Mouse (Mus musculus): ENCODE data around the gene Slc12a9. TPM values are rescaled to one million over a fixed set of nuclear protein-coding genes. Genes with fewer than 3 reads are reported as not detected.
"Not testable (repeated sequence)": the region's sequence is repeated elsewhere in the genome, so short reads cannot be mapped to it uniquely, and the experiment has no call there.

Gene Slc12a9
- polyA plus RNA-seq, 1 experiment from 2014 or later: 12.6 TPM

GRCm38 (mm10) chr5:137288999-137289470 is 44.4 kb downstream of the Slc12a9 start:
- peak overlapping the region; percentile 59 for H3K4me3 ChIP-seq
- peaks cover 46% of the 10 kb centered on the region for H3K4me1 ChIP-seq
- DNase-seq (ENCODE audit: low spot score): peak; percentile 68
- peak overlapping the region; percentile 65 for H3K27ac ChIP-seq (replicated peaks)
- no peaks in the 10 kb centered on the region for H3K36me3 ChIP-seq (replicated peaks)
- peaks cover 66% of the 10 kb centered on the region for H3K27me3 ChIP-seq (replicated peaks; ENCODE audit: low read depth, poor library complexity, severe bottlenecking)
- no peaks in the 10 kb centered on the region for H3K9me3 ChIP-seq
- WGBS: 4% methylated on average over 25 of the region's 25 CpGs

- H3K27ac ChIP-seq (replicated peaks): peak overlapping the region; percentile 65
- H3K27me3 ChIP-seq (replicated peaks; ENCODE audit: low read depth, poor library complexity, severe bottlenecking): peaks cover 64% of the 10 kb centered on the region
- no peaks in the 10 kb centered on the region; the same call in 1 of the 2 replicates for H3K9me3 ChIP-seq
- DNase-seq (ENCODE audit: low spot score): peak; percentile 53
- under 1% methylated on average over 65 of the region's 65 CpGs for WGBS
- peaks cover 37% of the 10 kb centered on the region for H3K4me1 ChIP-seq
- H3K4me3 ChIP-seq: peak overlapping the region; percentile 59
- no peaks in the 10 kb centered on the region for H3K36me3 ChIP-seq (replicated peaks)
These were observed 45.2 kb downstream of the Slc12a9 start for GRCm38 (mm10) chr5:137287953-137288743.

- Histone ChIP-seq H3K27me3 (replicated peaks; ENCODE audit: low read depth, poor library complexity, severe bottlenecking) (peaks cover 56% of the 10 kb centered on the region), H3K9me3 (no peaks in the 10 kb centered on the region; the same call in 1 of the 2 replicates), H3K4me1 (peaks cover 32% of the 10 kb centered on the region), H3K27ac (replicated peaks) (peak within 1 kb of the TSS; percentile 65), H3K4me3 (peak within 1 kb of the TSS; percentile 59), H3K36me3 (replicated peaks) (no peaks in the 10 kb centered on the region)
- 1% methylated on average over 40 of the region's 40 CpGs for WGBS
- peak; percentile 65 for DNase-seq (ENCODE audit: low spot score)
These were observed 46.1 kb downstream of the Slc12a9 start, which contains the start of gene Ache for GRCm38 (mm10) chr5:137287032-137287952. Ache (plus strand) TSS chr5:137287519.

DNA sequence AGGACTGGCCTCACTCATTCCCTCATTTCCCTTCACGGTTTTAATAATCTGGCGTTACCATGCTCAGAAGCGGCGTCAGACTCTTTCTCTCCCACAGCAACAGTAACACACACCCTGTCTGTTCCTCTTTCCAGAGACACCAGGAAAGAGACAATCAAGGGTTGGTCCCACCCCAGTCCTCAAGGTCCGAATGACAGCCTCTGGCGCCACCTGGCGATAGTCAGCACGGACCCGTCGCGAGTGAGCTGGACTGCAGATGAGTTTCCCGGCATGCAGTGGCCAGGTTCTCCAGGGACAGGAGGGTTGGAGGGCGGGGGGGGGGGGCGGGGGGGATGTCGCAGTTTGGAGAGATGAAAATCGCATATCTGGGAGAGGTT is 46.8 kb downstream of the Slc12a9 start:
- peaks cover 32% of the 10 kb centered on the region for H3K4me1 ChIP-seq
- H3K27ac ChIP-seq (replicated peaks): peak overlapping the region; percentile 61; the same call in 1 of the 2 replicates
- WGBS: 1% methylated on average over 16 of the region's 16 CpGs

DNA sequence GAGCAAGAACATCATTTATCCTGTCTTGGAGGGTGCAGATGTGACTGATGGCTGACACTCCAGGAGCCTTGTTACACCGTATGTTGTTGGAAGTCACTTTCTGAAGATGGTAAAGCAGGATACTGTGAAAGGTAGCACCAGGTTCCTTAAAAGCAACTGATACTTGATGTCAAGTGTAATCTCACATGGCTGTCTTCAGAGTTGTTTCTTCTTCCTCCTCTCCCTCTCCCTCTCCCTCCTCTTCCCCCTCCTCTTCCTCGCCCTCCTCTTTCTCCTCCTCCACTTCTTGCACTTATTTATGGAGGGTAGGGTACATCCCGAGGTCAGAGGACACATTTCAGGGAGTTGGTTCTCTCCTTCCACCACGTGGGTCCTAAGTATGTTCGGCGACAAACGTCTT is 47.4 kb downstream of the Slc12a9 start:
- peaks cover 32% of the 10 kb centered on the region for H3K4me1 ChIP-seq
- H3K9me3 ChIP-seq: no peaks in the 10 kb centered on the region; the same call in 1 of the 2 replicates
- DNase-seq (ENCODE audit: low spot score): no peak
- H3K27ac ChIP-seq (replicated peaks): no peak overlapping the region
- no peak overlapping the region for H3K4me3 ChIP-seq
- H3K27me3 ChIP-seq (replicated peaks; ENCODE audit: low read depth, poor library complexity, severe bottlenecking): peaks cover 43% of the 10 kb centered on the region
- 50% methylated on average over 7 of the region's 7 CpGs for WGBS
- H3K36me3 ChIP-seq (replicated peaks): no peaks in the 10 kb centered on the region

More for the DNA sequence above, 46.8 kb downstream of the Slc12a9 start:
- Histone ChIP-seq H3K36me3 (replicated peaks) (no peaks in the 10 kb centered on the region), H3K27me3 (replicated peaks; ENCODE audit: low read depth, poor library complexity, severe bottlenecking) (peaks cover 49% of the 10 kb centered on the region), H3K9me3 (no peaks in the 10 kb centered on the region; the same call in 1 of the 2 replicates), H3K4me3 (peak overlapping the region; percentile 59)
- peak; percentile 90 for DNase-seq (ENCODE audit: low spot score)

DNA sequence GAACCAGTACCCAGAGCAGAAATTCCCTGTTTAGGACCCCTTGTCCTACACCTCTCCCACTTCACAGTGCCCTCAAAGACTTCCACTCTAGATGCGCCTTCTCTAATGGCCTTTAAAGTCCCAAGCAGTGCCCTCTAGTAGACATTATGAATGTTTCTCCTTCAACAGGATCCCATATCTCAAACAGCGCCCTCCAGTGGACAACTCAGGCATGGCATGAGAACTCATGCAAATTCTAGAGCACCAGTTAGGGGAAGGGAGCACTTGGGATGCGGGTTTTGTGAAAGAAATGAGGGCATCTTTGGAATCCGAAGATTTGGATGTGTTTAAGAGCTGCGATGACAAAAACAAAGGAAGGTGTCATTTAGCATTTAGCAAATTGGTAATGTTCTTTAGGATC is 48.4 kb downstream of the Slc12a9 start:
- peak; percentile 36 for DNase-seq (ENCODE audit: low spot score)
- H3K27me3 ChIP-seq (replicated peaks; ENCODE audit: low read depth, poor library complexity, severe bottlenecking): peaks cover 33% of the 10 kb centered on the region
- H3K36me3 ChIP-seq (replicated peaks): no peaks in the 10 kb centered on the region
- peaks cover 28% of the 10 kb centered on the region for H3K4me1 ChIP-seq
- H3K4me3 ChIP-seq: no peak overlapping the region
- WGBS: 64% methylated on average over 5 of the region's 5 CpGs
- no peak overlapping the region for H3K27ac ChIP-seq (replicated peaks)
- no peaks in the 10 kb centered on the region; the same call in 1 of the 2 replicates for H3K9me3 ChIP-seq

DNA sequence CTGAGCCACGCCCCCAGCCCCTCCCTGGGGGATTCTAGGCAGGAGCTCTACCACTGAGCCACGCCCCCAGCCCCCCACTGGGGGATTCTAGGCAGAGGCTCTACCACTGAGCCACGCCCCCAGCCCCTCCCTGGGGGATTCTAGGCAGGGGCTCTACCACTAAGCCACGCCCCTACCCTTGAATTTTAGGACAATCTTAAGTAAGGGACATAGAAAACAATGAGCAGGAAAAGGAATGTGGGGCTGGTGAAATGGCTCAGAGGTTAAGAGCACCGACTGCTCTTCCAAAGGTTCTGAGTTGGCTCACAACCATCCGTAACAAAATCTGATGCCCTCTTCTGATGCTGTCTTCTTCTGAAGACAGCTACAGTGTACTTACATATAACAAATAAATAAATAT is 49.0 kb downstream of the Slc12a9 start:
- H3K36me3 ChIP-seq (replicated peaks); H3K4me3 ChIP-seq; DNase-seq (ENCODE audit: low spot score); H3K27ac ChIP-seq (replicated peaks); H3K9me3 ChIP-seq: not testable (repeated sequence)
- H3K27me3 ChIP-seq (replicated peaks; ENCODE audit: low read depth, poor library complexity, severe bottlenecking): peaks cover 27% of the 10 kb centered on the region
- H3K4me1 ChIP-seq: peaks cover 27% of the 10 kb centered on the region
- WGBS: 78% methylated on average over 5 of the region's 6 CpGs

- H3K4me1 ChIP-seq: no peaks in the 10 kb centered on the region
- no peaks in the 10 kb centered on the region for H3K27me3 ChIP-seq (replicated peaks; ENCODE audit: low read depth, poor library complexity, severe bottlenecking)
- peaks cover 14% of the 10 kb centered on the region for H3K9me3 ChIP-seq
- no peaks in the 10 kb centered on the region for H3K36me3 ChIP-seq (replicated peaks)
- no peak overlapping the region for H3K4me3 ChIP-seq
- WGBS: 68% methylated on average over 18 of the region's 18 CpGs
- DNase-seq (ENCODE audit: low spot score): peak; percentile 39
- H3K27ac ChIP-seq (replicated peaks): no peak overlapping the region
These were observed 55.7 kb downstream of the Slc12a9 start for GRCm38 (mm10) chr5:137277360-137278342.

DNA sequence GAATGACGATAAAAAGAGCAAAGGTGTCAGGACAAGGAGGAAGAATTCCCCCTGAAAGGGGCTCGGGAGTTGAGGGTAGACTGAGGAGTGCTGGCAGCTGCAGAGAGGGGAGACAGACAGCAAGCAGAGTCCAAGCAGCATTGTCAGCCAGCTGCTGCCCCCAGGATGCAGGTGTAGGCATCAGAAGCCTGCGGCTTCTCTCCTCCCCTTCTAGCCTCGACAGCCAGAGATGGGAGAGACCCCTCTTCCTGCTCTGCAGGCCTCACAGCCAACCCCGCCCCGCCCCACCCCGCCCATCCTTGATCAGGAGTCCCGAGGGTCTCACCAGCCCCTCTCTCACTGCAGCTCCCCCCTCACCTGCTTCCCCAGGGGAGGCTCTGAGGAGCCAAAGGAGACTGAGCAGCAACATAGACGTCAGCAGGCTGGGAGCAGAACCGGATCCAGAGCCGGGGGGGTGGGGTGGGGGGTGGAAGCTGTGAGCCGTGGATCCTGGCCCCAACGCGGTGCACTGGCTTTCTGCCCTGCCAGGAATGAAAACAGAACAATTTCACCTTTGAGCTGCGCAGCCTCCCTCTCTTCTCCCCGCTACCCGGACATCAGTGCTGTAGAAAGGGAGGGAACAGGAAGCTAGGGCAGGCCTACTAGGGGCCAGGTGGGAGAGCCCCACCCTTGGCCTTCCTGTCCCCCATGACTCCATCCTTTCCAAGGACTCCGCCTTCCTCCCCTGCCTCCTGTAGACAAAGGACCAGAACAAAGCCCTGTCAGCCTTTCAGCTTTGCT is 65.1 kb downstream of the Slc12a9 start:
- H3K9me3 ChIP-seq: peaks cover 6% of the 10 kb centered on the region; the same call in 1 of the 2 replicates
- H3K27me3 ChIP-seq (replicated peaks; ENCODE audit: low read depth, poor library complexity, severe bottlenecking): no peaks in the 10 kb centered on the region
- 46% methylated on average over 18 of the region's 18 CpGs for WGBS
- H3K27ac ChIP-seq (replicated peaks): peak overlapping the region; percentile 12; the same call in 1 of the 2 replicates
- peaks cover 9% of the 10 kb centered on the region for H3K4me1 ChIP-seq
- peak overlapping the region; percentile 30; the same call in 1 of the 2 replicates for H3K4me3 ChIP-seq
- H3K36me3 ChIP-seq (replicated peaks): no peaks in the 10 kb centered on the region
- no peak for DNase-seq (ENCODE audit: low spot score)

GRCm38 (mm10) chr5:137264787-137265186 is 68.6 kb downstream of the Slc12a9 start:
- no peaks in the 10 kb centered on the region for H3K27me3 ChIP-seq (replicated peaks; ENCODE audit: low read depth, poor library complexity, severe bottlenecking)
- H3K27ac ChIP-seq (replicated peaks): no peak overlapping the region
- no peak overlapping the region for H3K4me3 ChIP-seq
- H3K36me3 ChIP-seq (replicated peaks): no peaks in the 10 kb centered on the region
- no peak for DNase-seq (ENCODE audit: low spot score)
- H3K9me3 ChIP-seq: no peaks in the 10 kb centered on the region
- 90% methylated on average over 11 of the region's 11 CpGs for WGBS
- H3K4me1 ChIP-seq: peaks cover 9% of the 10 kb centered on the region
